9 mouse cellular contexts compared by ENCODE assay signal in the genomic region with DNA sequence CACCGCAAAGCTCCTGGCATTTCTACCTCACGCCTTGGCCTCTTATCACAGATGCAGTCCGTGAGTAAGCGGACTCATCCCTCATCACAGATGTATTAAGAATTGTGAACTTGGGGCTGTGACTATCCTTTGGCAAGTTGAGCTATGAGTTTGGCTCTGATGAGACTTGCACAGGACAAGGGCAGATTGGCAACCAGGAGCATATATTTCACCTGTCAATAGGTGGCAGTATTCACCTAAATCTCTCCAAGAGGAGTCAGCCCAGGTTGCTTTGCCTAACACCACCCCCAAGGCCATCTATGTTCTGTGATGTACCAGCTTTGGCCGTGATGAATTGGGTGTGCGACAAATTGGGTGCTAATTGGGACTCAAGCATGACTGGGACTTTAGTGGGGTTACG.
DNase-seq lines count a peak whose midpoint lies in the region; ATAC-seq and TF ChIP-seq lines count a peak whose summit lies in the region.
"Had no signal": no experiment of that assay in that cellular context is flagged by ENCODE, and none has a peak within 500 bp of the region (broad histone marks: within the 10 kb centered on the region; RNA-seq: fewer than 3 reads in every experiment).

No protein-coding gene starts in this region.

- peak; percentile 6; the same call in 1 of the 2 replicates for ATAC-seq in heart, postnatal 0 days (ENCODE audit: insufficient read depth, low read depth)
- ATAC-seq in heart, embryonic 11.5 days (replicated peaks; ENCODE audit: insufficient number of reproducible peaks, low FRiP score, low TSS enrichment), result no peak
- ATAC-seq in forebrain, embryonic 11.5 days (replicated peaks; ENCODE audit: low FRiP score), result peak; percentile 79
- 0 out of 2 replicates have a peak, but pooled peaks have one; percentile 46 for ATAC-seq in kidney, embryonic 15.5 days (replicated peaks; ENCODE audit: low FRiP score)

- WGBS in heart, postnatal 0 days, result 31% methylated on average over 7 of the region's 7 CpGs
- WGBS in heart, embryonic 11.5 days (ENCODE audit: insufficient replicate concordance), result 28% methylated on average over 7 of the region's 7 CpGs
- 38% methylated on average over 7 of the region's 7 CpGs for WGBS in forebrain, embryonic 11.5 days
- WGBS in kidney, embryonic 15.5 days, result 40% methylated on average over 7 of the region's 7 CpGs
- 39% methylated on average over 7 of the region's 7 CpGs for WGBS in lung, adult 2 months
- WGBS in small intestine, adult 2 months, result 49% methylated on average over 7 of the region's 7 CpGs

- H3K27ac ChIP-seq in heart, postnatal 0 days (ENCODE audit: low read depth), result no peak overlapping the region
- H3K27ac ChIP-seq in heart, embryonic 11.5 days (ENCODE audit: low read depth, low read length), result no peak overlapping the region
- no peak overlapping the region for H3K27ac ChIP-seq in forebrain, embryonic 11.5 days (ENCODE audit: low read depth, low read length)
- H3K27ac ChIP-seq in kidney, embryonic 15.5 days, result no peak overlapping the region
- H3K27ac ChIP-seq in small intestine, adult 2 months (ENCODE audit: insufficient read depth, low read depth, low read length), result no peak overlapping the region
- H3K27ac ChIP-seq: hindbrain, embryonic 15.5 days had no signal

- TF ChIP-seq CTCF in heart, postnatal 0 days (IDR thresholded peaks at IDR 0.05; ENCODE audit: low read depth), result peak; percentile 46
- TF ChIP-seq CTCF in lung, adult 2 months (IDR thresholded peaks at IDR 0.05; ENCODE audit: insufficient read depth, low read length), result peak; percentile 33; the same call in 1 of the 2 replicates
- peak; percentile 37; the same call in 1 of the 2 replicates for TF ChIP-seq CTCF in small intestine, adult 2 months (IDR thresholded peaks at IDR 0.05; ENCODE audit: extremely low read depth, insufficient read length, insufficient replicate concordance, low read depth, low read length)

- no peak overlapping the region for H3K4me3 ChIP-seq in heart, postnatal 0 days (ENCODE audit: low read depth, low read length)
- no peak overlapping the region for H3K4me3 ChIP-seq in heart, embryonic 11.5 days (ENCODE audit: low read depth, low read length)
- no peak overlapping the region for H3K4me3 ChIP-seq in forebrain, embryonic 11.5 days (ENCODE audit: low read depth, low read length)
- H3K4me3 ChIP-seq in kidney, embryonic 15.5 days (replicated peaks), result no peak overlapping the region
- no peak overlapping the region for H3K4me3 ChIP-seq in lung, adult 2 months (replicated peaks; ENCODE audit: extremely low read depth, low read depth, low read length)
- no peak overlapping the region for H3K4me3 ChIP-seq in small intestine, adult 2 months (ENCODE audit: low read depth, low read length)
- H3K4me3 ChIP-seq: hindbrain, embryonic 15.5 days had no signal

- no peak overlapping the region for H3K4me2 ChIP-seq in heart, postnatal 0 days (ENCODE audit: low read depth, low read length)
- H3K4me2 ChIP-seq in heart, embryonic 11.5 days, result no peak overlapping the region
- no peak overlapping the region for H3K4me2 ChIP-seq in forebrain, embryonic 11.5 days (ENCODE audit: low read depth, low read length, severe bottlenecking)
- H3K4me2 ChIP-seq in kidney, embryonic 15.5 days, result no peak overlapping the region

- peak; percentile 55 for DNase-seq in heart, postnatal 0 days (ENCODE audit: low spot score)
- peak; percentile 61 for DNase-seq in adrenal gland, adult 2 months
- peak; percentile 67 for DNase-seq in forebrain, embryonic 11.5 days (ENCODE audit: low spot score)
- DNase-seq in lung, adult 2 months, result peak; percentile 4
- DNase-seq in MN1 (ENCODE audit: low spot score), result no peak

- no peaks in the 10 kb centered on the region for H3K27me3 ChIP-seq in heart, postnatal 0 days (ENCODE audit: control insufficient read depth, insufficient read depth, low read length)
- H3K27me3 ChIP-seq in heart, embryonic 11.5 days (ENCODE audit: control insufficient read depth, insufficient read depth, low read length), result no peaks in the 10 kb centered on the region
- no peaks in the 10 kb centered on the region for H3K27me3 ChIP-seq in forebrain, embryonic 11.5 days (ENCODE audit: control insufficient read depth, insufficient read depth, low read length)
- H3K27me3 ChIP-seq in kidney, embryonic 15.5 days, result peaks cover 5% of the 10 kb centered on the region; the same call in 1 of the 2 replicates
- no peaks in the 10 kb centered on the region for H3K27me3 ChIP-seq in small intestine, adult 2 months (ENCODE audit: control insufficient read depth, insufficient read depth, low read length)
- H3K27me3 ChIP-seq: hindbrain, embryonic 15.5 days had no signal

- no peak for TF ChIP-seq POLR2A in lung, adult 2 months (IDR thresholded peaks at IDR 0.05; ENCODE audit: borderline replicate concordance, extremely low read depth, low read depth, low read length)
- no peak for TF ChIP-seq POLR2A in small intestine, adult 2 months (IDR thresholded peaks at IDR 0.05; ENCODE audit: low read depth, low read length)

- no peak for TF ChIP-seq EP300 in heart, postnatal 0 days (IDR thresholded peaks at IDR 0.05; ENCODE audit: low read depth)

- no peak overlapping the region for H3K9ac ChIP-seq in heart, postnatal 0 days (replicated peaks; ENCODE audit: low read depth, low read length)
- H3K9ac ChIP-seq in heart, embryonic 11.5 days (ENCODE audit: low read depth, low read length), result no peak overlapping the region
- no peak overlapping the region for H3K9ac ChIP-seq in forebrain, embryonic 11.5 days (ENCODE audit: low read length)
- H3K9ac ChIP-seq in kidney, embryonic 15.5 days, result no peak overlapping the region
- H3K9ac ChIP-seq: hindbrain, embryonic 15.5 days had no signal

- no peaks in the 10 kb centered on the region; the same call in 1 of the 2 replicates for H3K4me1 ChIP-seq in heart, postnatal 0 days (ENCODE audit: control insufficient read depth, insufficient read depth)
- peaks cover 5% of the 10 kb centered on the region; the same call in 1 of the 2 replicates for H3K4me1 ChIP-seq in heart, embryonic 11.5 days (ENCODE audit: control insufficient read depth, insufficient read depth, low read length)
- peaks cover 7% of the 10 kb centered on the region; the same call in 1 of the 2 replicates for H3K4me1 ChIP-seq in forebrain, embryonic 11.5 days (replicated peaks; ENCODE audit: control insufficient read depth, insufficient read depth, low read length)
- H3K4me1 ChIP-seq in kidney, embryonic 15.5 days, result peaks cover 10% of the 10 kb centered on the region
- no peaks in the 10 kb centered on the region for H3K4me1 ChIP-seq in lung, adult 2 months (ENCODE audit: control insufficient read depth, insufficient read depth, low read length)
- H3K4me1 ChIP-seq in small intestine, adult 2 months (ENCODE audit: control insufficient read depth, insufficient read depth, insufficient read length, low read length), result no peaks in the 10 kb centered on the region

- H3K36me3 ChIP-seq in heart, postnatal 0 days (replicated peaks; ENCODE audit: control insufficient read depth, insufficient read depth, low read length), result no peaks in the 10 kb centered on the region
- 0 out of 2 replicates have a peak, but pooled peaks cover 2% of the 10 kb centered on the region for H3K36me3 ChIP-seq in heart, embryonic 11.5 days (ENCODE audit: control insufficient read depth, insufficient read depth, low read length)
- H3K36me3 ChIP-seq in forebrain, embryonic 11.5 days (ENCODE audit: control insufficient read depth, insufficient read depth, low read length), result no peaks in the 10 kb centered on the region
- H3K36me3 ChIP-seq in kidney, embryonic 15.5 days, result no peaks in the 10 kb centered on the region
- no peaks in the 10 kb centered on the region for H3K36me3 ChIP-seq in small intestine, adult 2 months (ENCODE audit: control insufficient read depth, insufficient read depth, low read length)
- H3K36me3 ChIP-seq: hindbrain, embryonic 15.5 days had no signal

- no peaks in the 10 kb centered on the region for H3K9me3 ChIP-seq in heart, postnatal 0 days (replicated peaks; ENCODE audit: control insufficient read depth, low read length)
- H3K9me3 ChIP-seq in heart, embryonic 11.5 days (replicated peaks; ENCODE audit: control insufficient read depth, low read length), result 0 out of 2 replicates have a peak, but pooled peaks cover 2% of the 10 kb centered on the region
- H3K9me3 ChIP-seq in forebrain, embryonic 11.5 days (ENCODE audit: control insufficient read depth, low read length), result peaks cover 3% of the 10 kb centered on the region; the same call in 1 of the 2 replicates
- H3K9me3 ChIP-seq in kidney, embryonic 15.5 days (replicated peaks), result no peaks in the 10 kb centered on the region
- H3K9me3 ChIP-seq: hindbrain, embryonic 15.5 days had no signal
